Mouse (Mus musculus): ENCODE measurements at regions not wholly inside any gene's neighbourhood (a gene's known extent, or its start where the extent isn't known, plus 50 kb on each side); places are given as distances from the start of the nearest gene placed in this dataset.
"Not testable (repeated sequence)": the region's sequence is repeated elsewhere in the genome, so short reads cannot be mapped to it uniquely, and the experiment has no call there.

- peaks cover 2% of the 10 kb centered on the region; the same call in 1 of the 2 replicates for H3K4me1 ChIP-seq (ENCODE audit: control insufficient read depth, insufficient read depth, insufficient read length, low read length)
- 81% methylated on average over 4 of the region's 4 CpGs for WGBS
- no peak overlapping the region for H3K4me3 ChIP-seq (ENCODE audit: low read depth, low read length)
- H3K27me3 ChIP-seq (ENCODE audit: control insufficient read depth, insufficient read depth, low read length): no peaks in the 10 kb centered on the region
- H3K27ac ChIP-seq (ENCODE audit: insufficient read depth, low read depth, low read length): no peak overlapping the region
- TF ChIP-seq CTCF (IDR thresholded peaks at IDR 0.05; ENCODE audit: extremely low read depth, insufficient read length, insufficient replicate concordance, low read depth, low read length) (no peak), POLR2A (IDR thresholded peaks at IDR 0.05; ENCODE audit: low read depth, low read length) (no peak)
- no peaks in the 10 kb centered on the region for H3K36me3 ChIP-seq (ENCODE audit: control insufficient read depth, insufficient read depth, low read length)
Observed at GRCm38 (mm10) chr6:37643176-37643575, 113.2 kb downstream of the Akr1d1 start.

GRCm38 (mm10) chr6:37643718-37644117 lies 113.7 kb downstream of the Akr1d1 start:
- TF ChIP-seq CTCF (IDR thresholded peaks at IDR 0.05; ENCODE audit: extremely low read depth, insufficient read length, insufficient replicate concordance, low read depth, low read length): no peak
- H3K4me3 ChIP-seq (ENCODE audit: low read depth, low read length): no peak overlapping the region
- H3K27ac ChIP-seq (ENCODE audit: insufficient read depth, low read depth, low read length): no peak overlapping the region
- no peaks in the 10 kb centered on the region for H3K27me3 ChIP-seq (ENCODE audit: control insufficient read depth, insufficient read depth, low read length)
- 95% methylated on average over 2 of the region's 2 CpGs for WGBS
- peaks cover 2% of the 10 kb centered on the region; the same call in 1 of the 2 replicates for H3K4me1 ChIP-seq (ENCODE audit: control insufficient read depth, insufficient read depth, insufficient read length, low read length)
- no peaks in the 10 kb centered on the region for H3K36me3 ChIP-seq (ENCODE audit: control insufficient read depth, insufficient read depth, low read length)

GRCm38 (mm10) chr6:37645551-37645950 lies 115.6 kb downstream of the Akr1d1 start:
- H3K4me1 ChIP-seq (ENCODE audit: control insufficient read depth, insufficient read depth, insufficient read length, low read length): no peaks in the 10 kb centered on the region
- H3K27me3 ChIP-seq (ENCODE audit: control insufficient read depth, insufficient read depth, low read length): no peaks in the 10 kb centered on the region
- WGBS: 68% methylated on average over 14 of the region's 14 CpGs
- no peaks in the 10 kb centered on the region for H3K36me3 ChIP-seq (ENCODE audit: control insufficient read depth, insufficient read depth, low read length)
- H3K4me3 ChIP-seq (ENCODE audit: low read depth, low read length): no peak overlapping the region
- TF ChIP-seq POLR2A (IDR thresholded peaks at IDR 0.05; ENCODE audit: low read depth, low read length) (no peak), CTCF (IDR thresholded peaks at IDR 0.05; ENCODE audit: extremely low read depth, insufficient read length, insufficient replicate concordance, low read depth, low read length) (no peak)
- no peak overlapping the region for H3K27ac ChIP-seq (ENCODE audit: insufficient read depth, low read depth, low read length)

- H3K4me1 ChIP-seq (ENCODE audit: control insufficient read depth, insufficient read depth, insufficient read length, low read length); H3K36me3 ChIP-seq (ENCODE audit: control insufficient read depth, insufficient read depth, low read length); H3K4me3 ChIP-seq (ENCODE audit: low read depth, low read length); H3K27ac ChIP-seq (ENCODE audit: insufficient read depth, low read depth, low read length); H3K27me3 ChIP-seq (ENCODE audit: control insufficient read depth, insufficient read depth, low read length): not testable (repeated sequence)
- WGBS: 96% methylated on average over 3 of the region's 3 CpGs
Observed at GRCm38 (mm10) chr6:37657300-37657699, 127.3 kb downstream of the Akr1d1 start.

GRCm38 (mm10) chr6:37658021-37658650 lies 128.2 kb downstream of the Akr1d1 start:
- WGBS: 59% methylated on average over 6 of the region's 6 CpGs
- TF ChIP-seq POLR2A (IDR thresholded peaks at IDR 0.05; ENCODE audit: low read depth, low read length): no peak
- no peak for TF ChIP-seq CTCF (IDR thresholded peaks at IDR 0.05; ENCODE audit: extremely low read depth, insufficient read length, insufficient replicate concordance, low read depth, low read length)
- Histone ChIP-seq H3K4me3 (ENCODE audit: low read depth, low read length) (no peak overlapping the region), H3K4me1 (ENCODE audit: control insufficient read depth, insufficient read depth, insufficient read length, low read length) (peaks cover 4% of the 10 kb centered on the region; the same call in 1 of the 2 replicates), H3K27me3 (ENCODE audit: control insufficient read depth, insufficient read depth, low read length) (no peaks in the 10 kb centered on the region), H3K27ac (ENCODE audit: insufficient read depth, low read depth, low read length) (no peak overlapping the region), H3K36me3 (ENCODE audit: control insufficient read depth, insufficient read depth, low read length) (no peaks in the 10 kb centered on the region)

- H3K27me3 ChIP-seq (ENCODE audit: control insufficient read depth, insufficient read depth, low read length): no peaks in the 10 kb centered on the region
- peaks cover 5% of the 10 kb centered on the region; the same call in 1 of the 2 replicates for H3K4me1 ChIP-seq (ENCODE audit: control insufficient read depth, insufficient read depth, insufficient read length, low read length)
- no peaks in the 10 kb centered on the region for H3K36me3 ChIP-seq (ENCODE audit: control insufficient read depth, insufficient read depth, low read length)
- H3K27ac ChIP-seq (ENCODE audit: insufficient read depth, low read depth, low read length): peak overlapping the region; percentile 66; the same call in 1 of the 2 replicates
- H3K4me3 ChIP-seq (ENCODE audit: low read depth, low read length): no peak overlapping the region
- WGBS: 26% methylated on average over 2 of the region's 2 CpGs
- TF ChIP-seq POLR2A (IDR thresholded peaks at IDR 0.05; ENCODE audit: low read depth, low read length) (no peak), CTCF (IDR thresholded peaks at IDR 0.05; ENCODE audit: extremely low read depth, insufficient read length, insufficient replicate concordance, low read depth, low read length) (no peak)
Observed at GRCm38 (mm10) chr6:37662747-37663146, 132.8 kb downstream of the Akr1d1 start.

GRCm38 (mm10) chr6:37665576-37665975 lies 135.6 kb downstream of the Akr1d1 start:
- 75% methylated on average over 5 of the region's 5 CpGs for WGBS
- Histone ChIP-seq H3K36me3 (ENCODE audit: control insufficient read depth, insufficient read depth, low read length) (no peaks in the 10 kb centered on the region), H3K27me3 (ENCODE audit: control insufficient read depth, insufficient read depth, low read length) (no peaks in the 10 kb centered on the region), H3K4me3 (ENCODE audit: low read depth, low read length) (no peak overlapping the region), H3K4me1 (ENCODE audit: control insufficient read depth, insufficient read depth, insufficient read length, low read length) (peaks cover 5% of the 10 kb centered on the region; the same call in 1 of the 2 replicates), H3K27ac (ENCODE audit: insufficient read depth, low read depth, low read length) (no peak overlapping the region)
- TF ChIP-seq POLR2A (IDR thresholded peaks at IDR 0.05; ENCODE audit: low read depth, low read length) (no peak), CTCF (IDR thresholded peaks at IDR 0.05; ENCODE audit: extremely low read depth, insufficient read length, insufficient replicate concordance, low read depth, low read length) (no peak)

Data from small intestine, adult 2 months (tissue).